Mouse (Mus musculus): Measurements from ENCODE around the gene Hand2.

Gene Hand2

GRCm38 (mm10) chr8:57343731-57344315 is 23.0 kb downstream of the Hand2 start:
- no peak for DNase-seq

- DNase-seq: no peak
Measured at GRCm38 (mm10) chr8:57344956-57345870, 24.4 kb downstream of the Hand2 start.

GRCm38 (mm10) chr8:57346371-57346770 is 25.6 kb downstream of the Hand2 start:
- DNase-seq: no peak

GRCm38 (mm10) chr8:57347141-57347540 is 26.4 kb downstream of the Hand2 start:
- no peak for DNase-seq

- no peak for DNase-seq
Measured at GRCm38 (mm10) chr8:57348251-57348650, 27.5 kb downstream of the Hand2 start.

GRCm38 (mm10) chr8:57348866-57349520 is 28.2 kb downstream of the Hand2 start:
- no peak for DNase-seq

GRCm38 (mm10) chr8:57351861-57352260 is 31.1 kb downstream of the Hand2 start:
- DNase-seq: no peak

- DNase-seq: peak; percentile 22
Measured at GRCm38 (mm10) chr8:57353346-57354305, 32.8 kb downstream of the Hand2 start.

GRCm38 (mm10) chr8:57354876-57355275 is 34.1 kb downstream of the Hand2 start:
- no peak for DNase-seq

GRCm38 (mm10) chr8:57356529-57357325 is 35.9 kb downstream of the Hand2 start:
- DNase-seq: no peak

GRCm38 (mm10) chr8:57360493-57360892 is 39.7 kb downstream of the Hand2 start:
- peak; percentile 39 for DNase-seq

- DNase-seq: peak; percentile 55
Measured at GRCm38 (mm10) chr8:57361003-57361805, 40.4 kb downstream of the Hand2 start.

GRCm38 (mm10) chr8:57362881-57363280 is 42.1 kb downstream of the Hand2 start:
- DNase-seq: no peak

GRCm38 (mm10) chr8:57374044-57374443 is 53.3 kb downstream of the Hand2 start:
- DNase-seq: no peak

Data from lung, postnatal 36 days (tissue).